Mouse (Mus musculus) brain, embryonic 14.5 days (tissue): Measurements from ENCODE around the gene Rab40c.

Source experiments
- CTCF ChIP-seq: fragments of 200-500 bp; IDR thresholded peaks from 2 replicates; pipeline ENCODE4 v1.5.1; 2012; ENCODE audit warnings: inconsistent platforms, mild to moderate bottlenecking, moderate library complexity, borderline replicate concordance; ENCODE audit not compliant: insufficient read depth, insufficient read length; ENCODE audit errors: extremely low read depth
- POLR2A ChIP-seq: fragments of 200-500 bp; IDR thresholded peaks from 2 replicates; pipeline ENCODE4 v1.6.1; 2012; ENCODE audit warnings: mild to moderate bottlenecking, inconsistent platforms, borderline replicate concordance; ENCODE audit not compliant: poor library complexity, insufficient read depth, insufficient read length, severe bottlenecking; ENCODE audit errors: extremely low read depth

- TF ChIP-seq POLR2A (no peak), CTCF (no peak)
Observed at GRCm38 (mm10) chr17:25895415-25895814, 24.1 kb downstream of the Rab40c start.
